Comparison of ENCODE assay signal across 25 mouse cellular contexts in the genomic region with DNA sequence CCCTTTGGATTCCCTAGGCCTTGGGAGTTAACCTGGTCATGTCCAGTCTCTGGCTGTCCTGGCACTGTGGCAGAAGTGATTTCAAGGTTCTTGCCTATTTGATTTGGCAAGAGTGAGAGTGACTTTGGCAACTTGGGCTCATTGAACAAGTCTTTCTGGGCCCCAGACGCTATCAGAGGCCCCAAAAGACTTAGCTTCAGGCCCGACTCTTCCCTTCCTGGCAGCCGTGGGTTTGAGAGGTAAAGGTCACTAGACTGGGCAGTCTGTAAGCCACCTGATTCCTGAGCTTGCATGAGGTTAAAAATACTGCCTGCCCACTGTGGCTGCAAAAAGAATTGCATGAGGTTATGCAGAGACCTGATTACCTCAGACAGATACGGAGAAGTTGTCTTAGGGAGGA. TPM values are rescaled to one million over a fixed set of nuclear protein-coding genes. Genes with fewer than 3 reads are reported as not detected.
A peak's percentile ranks its signal among the peaks of the same experiment; 100 is the strongest.
DNase-seq lines count a peak whose midpoint lies in the region.
"Had no signal": no experiment of that assay in that cellular context is flagged by ENCODE, and none has a peak within 500 bp of the region (broad histone marks: within the 10 kb centered on the region; RNA-seq: fewer than 3 reads in every experiment).

No protein-coding gene starts in this region.

- DNase-seq in adrenal gland, postnatal 14 days: peak; percentile 64
- no peak for DNase-seq in adrenal gland, adult 2 months
- peak; percentile 52 for DNase-seq in gastrocnemius, postnatal 25 days
- DNase-seq in gastrocnemius, postnatal 10 days: no peak
- peak; percentile 39 for DNase-seq in adipocyte (ENCODE audit: low spot score)
- DNase-seq in skeletal muscle tissue, adult 2 months (ENCODE audit: low read depth, low spot score): peak; percentile 83
- DNase-seq in cerebellum, postnatal 10 days: no peak
- DNase-seq: cerebellum, adult 18-20 months; embryo, embryonic 11 days; heart, adult 11 months; heart, postnatal 36 days; kidney, adult 18-20 months had no signal

RNA-seq across cellular contexts. Expression of a gene that starts 3.7 kb away (rescaled TPM):
- 24.0 and 25.5 TPM in 2 replicates for total RNA-seq in adrenal gland, postnatal 14 days (2021)
- 10 to 100 TPM; 24.6 to 27.1 TPM for total RNA-seq in adrenal gland, adult 2 months (2021)
- polyA plus RNA-seq in adrenal gland, adult 2 months (2012; rRNA removed): 10.6 and 10.9 TPM in 2 replicates
- 10 to 100 TPM; 19.9 to 20.0 TPM for total RNA-seq in gastrocnemius, postnatal 25 days (2021)
- 10 to 100 TPM; 12.9 to 16.7 TPM for total RNA-seq in gastrocnemius, postnatal 10 days (2021)

RNA-seq across cellular contexts. Expression of a gene that starts 4.8 kb away (rescaled TPM):
- 130 and 135 TPM in 2 replicates for total RNA-seq in adrenal gland, postnatal 14 days (2021)
- 100 to 1,000 TPM; 122 to 138 TPM for total RNA-seq in adrenal gland, adult 2 months (2021)
- polyA plus RNA-seq in adrenal gland, adult 2 months (2012; rRNA removed): 164 and 166 TPM in 2 replicates
- 100 to 1,000 TPM; 142 to 143 TPM for total RNA-seq in gastrocnemius, postnatal 25 days (2021)
- total RNA-seq in gastrocnemius, postnatal 10 days (2021): 10 to 100 TPM; 84.9 to 89.6 TPM

RNA-seq across cellular contexts. Expression of a gene that starts 13.2 kb away (rescaled TPM):
- 60.7 and 92.8 TPM in 2 replicates for total RNA-seq in adrenal gland, postnatal 14 days (2021)
- 10 to 100 TPM; 62.7 to 85.5 TPM for total RNA-seq in adrenal gland, adult 2 months (2021)
- 152 and 201 TPM in 2 replicates for polyA plus RNA-seq in adrenal gland, adult 2 months (2012; rRNA removed)
- 10 to 100 TPM; 12.7 to 18.3 TPM for total RNA-seq in gastrocnemius, postnatal 25 days (2021)
- total RNA-seq in gastrocnemius, postnatal 10 days (2021): 10 to 100 TPM; 36.8 to 48.9 TPM

RNA-seq across cellular contexts. Expression of a gene that starts 13.4 kb away (rescaled TPM):
- not detected in 2 replicates for total RNA-seq in adrenal gland, postnatal 14 days (2021)
- total RNA-seq in adrenal gland, adult 2 months (2021): not detected
- polyA plus RNA-seq in adrenal gland, adult 2 months (2012; rRNA removed): not detected in 2 replicates
- not detected for total RNA-seq in gastrocnemius, postnatal 25 days (2021)
- total RNA-seq in gastrocnemius, postnatal 10 days (2021): not detected
- total RNA-seq: adrenal gland, adult 18-20 months; common myeloid progenitor, adult 5-6 weeks; heart, postnatal 36 days; MEL had no signal
- polyA plus RNA-seq: C2C12; embryonic facial prominence, embryonic 11.5 days; embryonic facial prominence, embryonic 15.5 days; erythroblast, embryonic 14.5 days; forebrain, embryonic 10.5 days; forebrain, embryonic 14.5 days; heart, embryonic 13.5 days; heart, postnatal 0 days; hindbrain, embryonic 11.5 days; hindbrain, embryonic 15.5 days had no signal

RNA-seq across cellular contexts. Expression of a gene that starts 17.9 kb away (rescaled TPM):
- total RNA-seq in adrenal gland, postnatal 14 days (2021): 0.70 and 0.94 TPM in 2 replicates
- 1 to 10 TPM; 1.0 to 1.2 TPM for total RNA-seq in adrenal gland, adult 2 months (2021)
- polyA plus RNA-seq in adrenal gland, adult 2 months (2012; rRNA removed): 3.0 and 4.5 TPM in 2 replicates
- 1 to 10 TPM; 1.5 to 1.6 TPM for total RNA-seq in gastrocnemius, postnatal 25 days (2021)
- 1 to 10 TPM in 1 of 2 experiments, under 1 TPM in 1; 0.96 to 1.2 TPM for total RNA-seq in gastrocnemius, postnatal 10 days (2021)

Comparison
In these comparisons a context has a peak if more than half of its experiments do, and no peak if none do; other contexts are left out.
1. DNase-seq: peak in adrenal gland, postnatal 14 days (single experiment), gastrocnemius, postnatal 25 days (single experiment), adipocyte (single experiment) and skeletal muscle tissue, adult 2 months (single experiment); none in adrenal gland, adult 2 months (single experiment), gastrocnemius, postnatal 10 days (single experiment) and cerebellum, postnatal 10 days (0 of 2).